Mouse (Mus musculus): ENCODE data around the gene Mcrip1. TPM values are rescaled to one million over a fixed set of nuclear protein-coding genes. Genes with fewer than 3 reads are reported as not detected.

Gene Mcrip1
- polyA plus RNA-seq, 1 experiment from 2014 or later = 242 TPM

GRCm38 (mm10) chr11:120535145-120535544, 14.4 kb downstream of the Mcrip1 start:
- Histone ChIP-seq H3K27me3 (peaks cover 30% of the 10 kb centered on the region), H3K36me3 (no peaks in the 10 kb centered on the region), H3K9ac (replicated peaks) (no peak overlapping the region; the same call in 1 of the 2 replicates), H3K4me2 (replicated peaks) (no peak overlapping the region), H3K27ac (replicated peaks) (no peak overlapping the region), H3K4me1 (peaks cover 14% of the 10 kb centered on the region), H3K9me3 (no peaks in the 10 kb centered on the region), H3K4me3 (no peak overlapping the region)
- no peak for ATAC-seq (replicated peaks)
- 83% methylated on average over 3 of the region's 3 CpGs for WGBS

- no peak overlapping the region for H3K4me3 ChIP-seq
- no peak overlapping the region for H3K27ac ChIP-seq (replicated peaks)
- no peaks in the 10 kb centered on the region for H3K9me3 ChIP-seq
- no peaks in the 10 kb centered on the region for H3K36me3 ChIP-seq
- peaks cover 11% of the 10 kb centered on the region for H3K4me1 ChIP-seq
- WGBS = 82% methylated on average over 8 of the region's 8 CpGs
- H3K27me3 ChIP-seq = peaks cover 41% of the 10 kb centered on the region
- no peak overlapping the region for H3K9ac ChIP-seq (replicated peaks)
- no peak overlapping the region for H3K4me2 ChIP-seq (replicated peaks)
- ATAC-seq (replicated peaks) = no peak
These were observed 15.4 kb downstream of the Mcrip1 start for GRCm38 (mm10) chr11:120534093-120534492.

- H3K9me3 ChIP-seq = no peaks in the 10 kb centered on the region
- no peak overlapping the region for H3K4me2 ChIP-seq (replicated peaks)
- H3K27ac ChIP-seq (replicated peaks) = no peak overlapping the region
- ATAC-seq (replicated peaks) = no peak
- peaks cover 11% of the 10 kb centered on the region for H3K4me1 ChIP-seq
- 37% methylated on average over 9 of the region's 9 CpGs for WGBS
- H3K27me3 ChIP-seq = peaks cover 57% of the 10 kb centered on the region
- H3K36me3 ChIP-seq = no peaks in the 10 kb centered on the region
- H3K4me3 ChIP-seq = no peak overlapping the region
- no peak overlapping the region for H3K9ac ChIP-seq (replicated peaks)
These were observed 17.9 kb downstream of the Mcrip1 start for GRCm38 (mm10) chr11:120531646-120532045.

GRCm38 (mm10) chr11:120530085-120530964, 19.2 kb downstream of the Mcrip1 start, which contains the start of gene Gcgr:
Gcgr (plus strand) TSS chr11:120530699.
- Histone ChIP-seq H3K4me3 (peak within 1 kb of the TSS; percentile 35), H3K36me3 (no peaks in the 10 kb centered on the region), H3K27me3 (peaks cover 57% of the 10 kb centered on the region), H3K4me1 (peaks cover 11% of the 10 kb centered on the region), H3K4me2 (replicated peaks) (peak within 1 kb of the TSS; percentile 53), H3K9me3 (no peaks in the 10 kb centered on the region), H3K27ac (replicated peaks) (no peak within 1 kb of the TSS), H3K9ac (replicated peaks) (peak within 1 kb of the TSS; percentile 37)
- whole genome bisulfite sequencing = 8% methylated on average over 53 of the region's 62 CpGs
- ATAC-seq (replicated peaks) = no peak

- H3K4me1 ChIP-seq = peaks cover 11% of the 10 kb centered on the region
- no peaks in the 10 kb centered on the region for H3K36me3 ChIP-seq
- no peak overlapping the region for H3K4me2 ChIP-seq (replicated peaks)
- no peak for ATAC-seq (replicated peaks)
- no peaks in the 10 kb centered on the region for H3K9me3 ChIP-seq
- WGBS = 62% methylated on average over 4 of the region's 4 CpGs
- H3K27me3 ChIP-seq = peaks cover 57% of the 10 kb centered on the region
- H3K27ac ChIP-seq (replicated peaks) = no peak overlapping the region
- H3K4me3 ChIP-seq = no peak overlapping the region
- H3K9ac ChIP-seq (replicated peaks) = no peak overlapping the region
These were observed 20.6 kb downstream of the Mcrip1 start for GRCm38 (mm10) chr11:120528903-120529302.

- Histone ChIP-seq H3K36me3 (no peaks in the 10 kb centered on the region), H3K9me3 (no peaks in the 10 kb centered on the region), H3K27ac (replicated peaks) (no peak overlapping the region), H3K27me3 (peaks cover 51% of the 10 kb centered on the region), H3K4me1 (peaks cover 11% of the 10 kb centered on the region), H3K4me3 (no peak overlapping the region), H3K9ac (replicated peaks) (no peak overlapping the region), H3K4me2 (replicated peaks) (no peak overlapping the region)
- WGBS = 77% methylated on average over 9 of the region's 9 CpGs
- ATAC-seq (replicated peaks) = no peak
These were observed 21.7 kb downstream of the Mcrip1 start for GRCm38 (mm10) chr11:120527690-120528354.

GRCm38 (mm10) chr11:120525959-120526358, 23.6 kb downstream of the Mcrip1 start:
- ATAC-seq (replicated peaks) = no peak
- WGBS = 78% methylated on average over 2 of the region's 2 CpGs
- Histone ChIP-seq H3K36me3 (no peaks in the 10 kb centered on the region), H3K27me3 (peaks cover 35% of the 10 kb centered on the region), H3K4me2 (replicated peaks) (no peak overlapping the region), H3K9ac (replicated peaks) (no peak overlapping the region), H3K27ac (replicated peaks) (no peak overlapping the region), H3K9me3 (no peaks in the 10 kb centered on the region), H3K4me1 (peaks cover 8% of the 10 kb centered on the region), H3K4me3 (no peak overlapping the region)

GRCm38 (mm10) chr11:120522581-120522980, 26.9 kb downstream of the Mcrip1 start:
- Histone ChIP-seq H3K36me3 (no peaks in the 10 kb centered on the region), H3K27me3 (peaks cover 2% of the 10 kb centered on the region; the same call in 1 of the 2 replicates), H3K4me3 (no peak overlapping the region), H3K9me3 (no peaks in the 10 kb centered on the region), H3K9ac (replicated peaks) (no peak overlapping the region), H3K4me1 (no peaks in the 10 kb centered on the region), H3K4me2 (replicated peaks) (no peak overlapping the region), H3K27ac (replicated peaks) (no peak overlapping the region)
- no peak for ATAC-seq (replicated peaks)
- 87% methylated on average over 8 of the region's 8 CpGs for whole genome bisulfite sequencing

- Histone ChIP-seq H3K4me1 (no peaks in the 10 kb centered on the region), H3K27ac (replicated peaks) (no peak overlapping the region), H3K4me2 (replicated peaks) (no peak overlapping the region), H3K36me3 (no peaks in the 10 kb centered on the region), H3K27me3 (no peaks in the 10 kb centered on the region), H3K9ac (replicated peaks) (no peak overlapping the region), H3K9me3 (no peaks in the 10 kb centered on the region), H3K4me3 (no peak overlapping the region)
- 72% methylated on average over 5 of the region's 5 CpGs for WGBS
- no peak for ATAC-seq (replicated peaks)
These were observed 28.5 kb downstream of the Mcrip1 start for GRCm38 (mm10) chr11:120520967-120521540.

GRCm38 (mm10) chr11:120520498-120520897, 29.0 kb downstream of the Mcrip1 start:
- H3K36me3 ChIP-seq = no peaks in the 10 kb centered on the region
- ATAC-seq (replicated peaks) = no peak
- H3K9ac ChIP-seq (replicated peaks) = no peak overlapping the region
- H3K4me2 ChIP-seq (replicated peaks) = no peak overlapping the region
- no peaks in the 10 kb centered on the region for H3K4me1 ChIP-seq
- H3K9me3 ChIP-seq = no peaks in the 10 kb centered on the region
- H3K27ac ChIP-seq (replicated peaks) = no peak overlapping the region
- H3K4me3 ChIP-seq = no peak overlapping the region
- H3K27me3 ChIP-seq = no peaks in the 10 kb centered on the region
- 79% methylated on average over 9 of the region's 9 CpGs for WGBS

- no peaks in the 10 kb centered on the region for H3K27me3 ChIP-seq
- H3K4me3 ChIP-seq = no peak overlapping the region
- no peaks in the 10 kb centered on the region for H3K4me1 ChIP-seq
- no peaks in the 10 kb centered on the region for H3K9me3 ChIP-seq
- H3K9ac ChIP-seq (replicated peaks) = no peak overlapping the region
- no peak overlapping the region for H3K4me2 ChIP-seq (replicated peaks)
- no peak overlapping the region for H3K27ac ChIP-seq (replicated peaks)
- no peaks in the 10 kb centered on the region for H3K36me3 ChIP-seq
- 56% methylated on average over 9 of the region's 9 CpGs for WGBS
- ATAC-seq (replicated peaks) = no peak
These were observed 29.8 kb downstream of the Mcrip1 start for GRCm38 (mm10) chr11:120519738-120520137.

- no peak overlapping the region for H3K9ac ChIP-seq (replicated peaks)
- 74% methylated on average over 6 of the region's 6 CpGs for WGBS
These were observed 31.0 kb downstream of the Mcrip1 start for GRCm38 (mm10) chr11:120518558-120518957.

More at GRCm38 (mm10) chr11:120518558-120518957, 31.0 kb downstream of the Mcrip1 start:
- no peak overlapping the region for H3K27ac ChIP-seq (replicated peaks)
- no peak for ATAC-seq (replicated peaks)
- H3K4me2 ChIP-seq (replicated peaks) = no peak overlapping the region
- no peaks in the 10 kb centered on the region for H3K27me3 ChIP-seq
- no peaks in the 10 kb centered on the region for H3K4me1 ChIP-seq
- no peaks in the 10 kb centered on the region for H3K36me3 ChIP-seq
- H3K4me3 ChIP-seq = no peak overlapping the region
- H3K9me3 ChIP-seq = no peaks in the 10 kb centered on the region

Data from forebrain, embryonic 15.5 days (tissue).